Mouse (Mus musculus) bone marrow macrophage, adult 2 months (primary cell): ENCODE measurements at regions not wholly inside any gene's neighbourhood (a gene's known extent, or its start where the extent isn't known, plus 50 kb on each side); places are given as distances from the start of the nearest gene placed in this dataset.

Experiments used
- CTCF ChIP-seq: IDR thresholded peaks from 2 replicates; pipeline ENCODE4 v1.5.1; 2012; ENCODE audit warnings: low read depth, mild to moderate bottlenecking, low read length, moderate library complexity
- POLR2A ChIP-seq: IDR thresholded peaks from 2 replicates; pipeline ENCODE4 v1.6.1; 2012; ENCODE audit warnings: mild to moderate bottlenecking, low read depth, low read length, borderline replicate concordance

GRCm38 (mm10) chr3:61486808-61487389, 121.1 kb upstream of the B430305J03Rik start:
- TF ChIP-seq CTCF (no peak), POLR2A (no peak)
